Mouse (Mus musculus) adrenal gland, adult 18-20 months (tissue): ENCODE data around the gene Tprn. TPM values are rescaled to one million over a fixed set of nuclear protein-coding genes. Genes with fewer than 3 reads are reported as not detected.

Source experiments
- DNase-seq, 2 experiments: peaks; one replicate each; pipeline ENCODE4 v3.0.0; 2021 to 2022; ENCODE audit warnings: low spot score in 2 of 2
- long read RNA-seq, 2 experiments: library from polyadenylated mRNA; stranded (forward); transcript quantifications; one replicate each; pipeline ENCODE4 v2.0.0; 2021
- total RNA-seq, 2 experiments: library from RNA; stranded (reverse); gene quantifications; 1 replicate in 1 of 2; 2 replicates in 1 of 2; pipeline ENCODE4 v1.2.3; 2021

Tprn gene
- total RNA-seq, result 1 to 10 TPM; 8.2 to 9.4 TPM
- long read RNA-seq, experiment 1, transcript Tprn-201 (4 exons, 2,787 nt), result major isoform, 17 of 18 reads
- long read RNA-seq, experiment 1, partial matches to known transcripts, result 0 of 18 reads
- long read RNA-seq, experiment 1, other reads (novel, unspliced or antisense), result 1 of 18 reads
- long read RNA-seq, experiment 2, transcript Tprn-201 (4 exons, 2,787 nt), result major isoform, 16 of 16 reads
- long read RNA-seq, experiment 2, partial matches to known transcripts, result 0 of 16 reads
- long read RNA-seq, experiment 2, other reads (novel, unspliced or antisense), result 0 of 16 reads

GRCm38 (mm10) chr2:25262291-25262767 lies at the start of gene Tprn:
TSS of gene Tprn (plus strand) at chr2:25262618.
- peak; percentile 83 to 88 for DNase-seq

- DNase-seq, result no peak
Measured at GRCm38 (mm10) chr2:25213266-25213865, 49.1 kb upstream of the Tprn start.

DNA sequence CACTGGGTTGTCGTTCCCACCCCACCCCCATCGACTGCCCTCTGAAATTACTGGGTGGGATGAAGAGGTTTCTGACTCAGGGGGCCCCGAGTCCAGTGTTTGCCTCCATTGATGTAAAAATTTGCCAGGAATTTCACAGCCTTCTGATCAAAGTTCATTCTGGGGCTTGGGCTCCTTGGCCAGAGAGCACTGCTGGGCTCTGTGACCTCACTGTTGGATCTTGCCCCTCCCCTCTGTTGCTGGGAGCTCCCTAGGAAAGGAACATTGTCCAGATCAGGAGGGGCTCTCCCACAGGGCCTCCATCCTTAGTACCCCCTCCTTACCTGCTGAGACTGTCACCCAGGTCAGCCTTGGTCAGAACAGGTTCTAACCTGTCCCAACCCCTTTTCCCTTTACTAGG lies 48.0 kb upstream of the Tprn start, which contains the start of gene Stpg3:
TSS of gene Stpg3 (minus strand) at position 194 of the 400 bp plus-strand sequence.
- no peak for DNase-seq

DNA sequence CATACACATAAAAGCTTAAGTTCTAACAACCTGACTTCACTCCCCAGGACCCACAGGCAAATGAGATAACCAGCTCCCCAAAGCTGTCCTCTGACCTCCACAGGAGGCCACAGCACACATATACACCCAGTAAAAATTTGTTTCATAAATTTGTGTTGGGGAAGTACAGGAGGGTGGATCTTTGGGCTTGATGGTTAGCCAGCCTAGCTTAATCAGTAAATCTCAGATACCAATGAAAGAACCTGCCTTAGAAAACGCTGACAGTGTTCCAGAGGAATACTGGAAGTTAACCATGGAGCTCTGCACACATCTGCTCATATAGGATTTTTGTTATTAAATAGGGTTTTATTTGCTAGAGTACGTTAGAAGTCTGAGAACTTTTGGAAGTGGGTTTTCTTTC lies 44.8 kb upstream of the Tprn start:
- no peak for DNase-seq

GRCm38 (mm10) chr2:25218445-25218844 lies 44.0 kb upstream of the Tprn start, which contains the start of gene Fam166a:
TSS of gene Fam166a (plus strand) at chr2:25218745.
- DNase-seq, result no peak

GRCm38 (mm10) chr2:25221331-25221772 lies 41.1 kb upstream of the Tprn start:
- DNase-seq, result no peak

DNA sequence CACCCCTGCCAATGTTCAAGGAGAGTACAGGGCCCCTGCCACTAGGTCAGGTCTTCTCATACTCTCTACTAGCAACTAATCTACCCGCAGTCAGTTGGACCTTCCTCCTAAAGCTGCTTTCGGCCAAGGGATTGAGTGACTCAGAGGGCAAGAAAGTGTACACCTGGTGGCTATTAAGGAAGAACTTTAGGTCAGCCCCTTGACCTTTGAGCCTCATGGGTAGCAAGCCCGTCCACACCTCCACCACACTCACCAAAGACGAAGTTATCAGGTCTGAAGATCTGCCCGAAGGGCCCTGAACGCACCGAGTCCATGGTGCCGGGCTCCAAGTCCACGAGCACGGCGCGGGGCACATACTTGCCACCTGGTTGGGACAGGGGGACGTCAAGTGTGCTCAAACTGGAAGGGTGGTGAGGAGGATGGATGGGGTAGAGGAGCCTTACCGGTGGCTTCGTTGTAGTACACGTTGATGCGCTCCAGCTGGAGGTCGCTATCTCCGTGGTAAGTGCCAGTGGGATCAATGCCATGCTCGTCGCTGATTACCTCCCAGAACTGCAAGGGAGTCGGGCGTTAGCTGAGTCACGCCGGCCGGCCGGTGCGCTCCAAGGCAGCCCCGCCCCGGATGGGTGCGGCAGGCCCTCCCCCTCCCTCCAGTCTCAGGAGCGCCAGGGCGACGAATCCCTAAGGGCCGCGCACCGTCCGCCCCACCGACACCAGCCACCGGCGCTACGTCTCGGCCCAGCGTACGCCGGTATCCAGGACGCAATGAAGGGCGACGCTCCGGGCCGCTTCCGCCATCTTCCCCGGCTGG lies 38.5 kb upstream of the Tprn start:
- peak; percentile 82 for DNase-seq

DNA sequence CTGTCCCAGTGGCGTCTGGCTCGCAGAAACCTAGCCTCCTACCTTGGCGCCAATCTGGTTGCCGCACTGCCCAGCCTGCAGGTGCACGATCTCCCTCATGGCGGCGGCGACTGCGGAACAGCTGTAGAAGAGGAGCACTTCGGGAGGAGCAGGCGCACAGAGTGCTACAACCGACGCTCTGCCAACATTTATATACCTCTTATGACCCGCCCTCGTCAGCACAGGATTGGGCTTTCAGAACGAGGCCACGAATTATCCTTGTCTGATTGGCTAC lies 38.0 kb upstream of the Tprn start, which contains the start of gene Tubb4b:
TSS of gene Tubb4b (minus strand) at position 211 of the 274 bp plus-strand sequence.
- DNase-seq, result no peak

DNA sequence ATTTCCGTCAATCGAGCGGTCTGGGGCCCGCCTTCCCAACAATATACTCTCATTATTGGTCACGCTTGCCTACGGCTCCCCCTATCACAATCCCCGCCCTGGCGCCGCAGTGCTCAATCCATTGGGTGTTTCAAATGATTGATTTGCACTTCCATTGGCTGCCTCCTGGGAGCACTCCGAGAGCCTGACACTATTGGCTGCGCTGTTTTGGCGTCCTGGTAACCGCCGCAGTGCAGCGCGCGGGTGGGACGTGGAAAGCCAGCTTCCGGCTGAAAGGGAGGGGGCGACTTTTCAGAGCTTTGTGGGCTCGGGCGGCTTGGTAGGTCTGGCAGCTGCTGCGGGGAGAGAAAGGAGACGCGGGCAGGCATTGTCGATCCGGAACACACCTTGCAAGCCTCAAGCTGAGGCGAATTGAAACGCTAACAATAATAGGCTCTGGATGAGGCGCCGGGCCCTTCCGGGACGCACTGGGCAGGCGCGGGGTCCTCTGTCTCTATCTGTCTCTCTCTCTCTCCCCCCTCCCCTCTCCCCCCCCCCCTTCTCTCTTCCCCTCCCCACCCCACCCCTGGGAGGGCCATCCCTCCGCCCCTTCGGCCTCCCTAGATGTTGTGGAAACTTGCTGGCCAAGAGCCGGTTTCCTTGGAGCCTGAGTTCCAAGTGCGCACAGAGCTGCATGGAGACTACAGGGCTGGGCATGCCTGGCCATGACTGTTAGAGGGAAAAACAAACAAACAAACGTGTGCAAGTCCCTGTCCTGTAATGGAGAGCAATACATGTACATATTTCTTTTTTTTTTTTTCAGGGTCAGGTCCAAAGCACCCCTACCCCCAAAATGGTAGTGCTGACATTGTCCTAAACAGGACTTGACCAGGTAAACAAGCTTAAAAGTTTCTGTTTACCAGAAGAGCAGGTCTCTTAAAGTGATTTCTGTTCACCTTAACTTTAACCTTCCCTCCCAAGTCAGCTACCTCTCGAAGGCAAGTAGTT lies 37.4 kb upstream of the Tprn start:
- peak; percentile 86 to 87 for DNase-seq

DNA sequence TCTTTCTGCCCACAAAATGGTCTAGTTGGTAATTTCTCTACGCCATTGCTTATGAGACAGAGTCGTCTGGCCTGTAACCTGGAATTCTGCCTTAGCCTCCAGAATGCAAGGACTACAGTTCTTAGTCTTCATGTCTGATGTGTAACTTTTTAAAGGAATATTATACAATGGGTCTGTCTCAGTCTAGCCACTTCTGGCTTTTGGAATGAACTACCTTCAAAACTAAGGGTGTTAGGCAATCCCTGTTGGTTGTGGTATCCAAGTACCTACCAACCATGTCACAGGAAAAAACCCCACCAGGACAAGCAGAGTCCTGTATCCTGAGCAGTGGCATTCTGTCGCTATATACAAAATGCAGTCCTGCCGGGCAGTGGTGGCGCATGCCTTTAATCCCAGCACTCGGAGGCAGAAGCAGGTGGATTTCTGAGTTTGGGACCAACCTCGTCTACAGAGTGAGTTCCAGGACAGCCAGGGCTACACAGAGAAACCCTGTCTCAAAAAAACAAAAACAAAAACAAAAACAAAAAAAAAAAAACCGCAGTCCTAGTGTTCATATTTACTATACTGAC lies 36.5 kb upstream of the Tprn start:
- DNase-seq, result no peak

GRCm38 (mm10) chr2:25226864-25227263 lies 35.6 kb upstream of the Tprn start:
- DNase-seq, result no peak

DNA sequence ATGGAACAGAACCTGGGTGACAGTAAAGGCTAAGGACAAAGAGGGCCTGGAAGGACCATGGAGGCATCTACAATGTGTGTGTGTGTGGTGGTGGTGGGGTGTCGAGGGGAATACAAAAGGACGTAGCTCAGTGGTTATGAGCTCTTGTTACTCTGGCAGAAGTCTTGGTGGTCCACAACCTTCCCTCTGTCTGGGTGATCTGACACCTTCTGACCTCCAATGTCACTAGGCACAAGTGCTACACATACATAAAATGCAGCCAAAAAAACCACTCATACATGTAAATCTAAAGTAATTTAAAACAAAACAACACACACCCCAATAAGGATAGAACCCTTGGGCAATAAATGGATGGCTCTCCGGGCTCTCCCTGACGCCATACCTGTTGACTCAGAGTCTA lies 35.0 kb upstream of the Tprn start:
- no peak for DNase-seq

- DNase-seq, result peak; percentile 78 to 83
Measured at GRCm38 (mm10) chr2:25228431-25228889, 34.0 kb upstream of the Tprn start.

- DNase-seq, result no peak
Measured at GRCm38 (mm10) chr2:25228995-25229530, 33.4 kb upstream of the Tprn start.

GRCm38 (mm10) chr2:25229582-25229981 lies 32.8 kb upstream of the Tprn start:
- no peak for DNase-seq

GRCm38 (mm10) chr2:25230581-25230980 lies 31.8 kb upstream of the Tprn start:
- no peak for DNase-seq

GRCm38 (mm10) chr2:25231038-25231437 lies 31.4 kb upstream of the Tprn start:
- DNase-seq, result no peak

GRCm38 (mm10) chr2:25233421-25233820 lies 29.0 kb upstream of the Tprn start:
- no peak for DNase-seq

DNA sequence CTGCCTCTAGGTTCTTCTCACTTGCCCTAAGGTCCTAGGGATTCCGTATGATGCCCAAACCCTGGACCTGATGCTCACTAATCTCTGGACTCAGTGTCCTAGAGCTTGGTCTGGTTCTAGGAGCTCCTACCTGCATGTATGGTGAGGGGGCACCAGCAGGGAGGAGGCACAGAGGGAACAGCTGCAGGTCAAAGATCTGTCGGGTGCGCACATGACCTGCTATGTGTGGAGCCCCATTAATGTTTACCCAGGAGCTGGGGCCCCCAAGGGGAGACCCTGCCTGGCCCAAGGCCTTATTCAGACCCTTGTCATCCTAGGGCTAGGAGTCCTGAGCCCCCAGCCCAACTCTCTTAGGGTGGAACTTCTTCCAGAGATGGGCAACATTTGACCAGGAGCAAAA lies 28.4 kb upstream of the Tprn start, which contains the start of gene Slc34a3:
TSS of gene Slc34a3 (minus strand) at position 315 of the 400 bp plus-strand sequence.
- DNase-seq, result no peak
